Mouse (Mus musculus): Measurements from ENCODE around the gene Flcn. TPM values are rescaled to one million over a fixed set of nuclear protein-coding genes. Genes with fewer than 3 reads are reported as not detected.

Gene Flcn
- polyA plus RNA-seq, 1 experiment from 2014 or later = 26.5 TPM

GRCm38 (mm10) chr11:59760796-59761195, 49.0 kb downstream of the Flcn start:
- Histone ChIP-seq H3K9ac (no peak overlapping the region), H3K36me3 (peaks cover 90% of the 10 kb centered on the region), H3K4me3 (no peak overlapping the region), H3K4me2 (no peak overlapping the region), H3K4me1 (replicated peaks) (peaks cover 26% of the 10 kb centered on the region), H3K27me3 (replicated peaks) (no peaks in the 10 kb centered on the region), H3K9me3 (replicated peaks) (no peaks in the 10 kb centered on the region), H3K27ac (ENCODE audit: poor library complexity, severe bottlenecking) (no peak overlapping the region)
- whole genome bisulfite sequencing = 90% methylated on average over 6 of the region's 6 CpGs
- ATAC-seq (ENCODE audit: insufficient number of reproducible peaks, low FRiP score) = no peak

- Histone ChIP-seq H3K4me3 (no peak overlapping the region), H3K9me3 (replicated peaks) (no peaks in the 10 kb centered on the region), H3K4me1 (replicated peaks) (peaks cover 26% of the 10 kb centered on the region), H3K9ac (0 out of 2 replicates have a peak overlapping the region, but pooled peaks have one; percentile 4), H3K27me3 (replicated peaks) (no peaks in the 10 kb centered on the region), H3K36me3 (peaks cover 91% of the 10 kb centered on the region), H3K4me2 (0 out of 2 replicates have a peak overlapping the region, but pooled peaks have one; percentile 17), H3K27ac (ENCODE audit: poor library complexity, severe bottlenecking) (peak overlapping the region; percentile 72)
- peak; percentile 10; the same call in 1 of the 2 replicates for ATAC-seq (ENCODE audit: insufficient number of reproducible peaks, low FRiP score)
- WGBS = 88% methylated on average over 2 of the region's 2 CpGs
These were observed 50.2 kb downstream of the Flcn start for GRCm38 (mm10) chr11:59759626-59760025.

GRCm38 (mm10) chr11:59759178-59759577, 50.6 kb downstream of the Flcn start:
- peak; percentile 45; the same call in 1 of the 2 replicates for ATAC-seq (ENCODE audit: insufficient number of reproducible peaks, low FRiP score)
- no peaks in the 10 kb centered on the region for H3K27me3 ChIP-seq (replicated peaks)
- H3K36me3 ChIP-seq = peaks cover 90% of the 10 kb centered on the region
- no peaks in the 10 kb centered on the region for H3K9me3 ChIP-seq (replicated peaks)
- WGBS = 38% methylated on average over 4 of the region's 4 CpGs
- H3K27ac ChIP-seq (ENCODE audit: poor library complexity, severe bottlenecking) = peak overlapping the region; percentile 72
- H3K4me1 ChIP-seq (replicated peaks) = peaks cover 26% of the 10 kb centered on the region
- no peak overlapping the region for H3K4me3 ChIP-seq
- peak overlapping the region; percentile 29; the same call in 1 of the 2 replicates for H3K9ac ChIP-seq
- H3K4me2 ChIP-seq = 0 out of 2 replicates have a peak overlapping the region, but pooled peaks have one; percentile 17

DNA sequence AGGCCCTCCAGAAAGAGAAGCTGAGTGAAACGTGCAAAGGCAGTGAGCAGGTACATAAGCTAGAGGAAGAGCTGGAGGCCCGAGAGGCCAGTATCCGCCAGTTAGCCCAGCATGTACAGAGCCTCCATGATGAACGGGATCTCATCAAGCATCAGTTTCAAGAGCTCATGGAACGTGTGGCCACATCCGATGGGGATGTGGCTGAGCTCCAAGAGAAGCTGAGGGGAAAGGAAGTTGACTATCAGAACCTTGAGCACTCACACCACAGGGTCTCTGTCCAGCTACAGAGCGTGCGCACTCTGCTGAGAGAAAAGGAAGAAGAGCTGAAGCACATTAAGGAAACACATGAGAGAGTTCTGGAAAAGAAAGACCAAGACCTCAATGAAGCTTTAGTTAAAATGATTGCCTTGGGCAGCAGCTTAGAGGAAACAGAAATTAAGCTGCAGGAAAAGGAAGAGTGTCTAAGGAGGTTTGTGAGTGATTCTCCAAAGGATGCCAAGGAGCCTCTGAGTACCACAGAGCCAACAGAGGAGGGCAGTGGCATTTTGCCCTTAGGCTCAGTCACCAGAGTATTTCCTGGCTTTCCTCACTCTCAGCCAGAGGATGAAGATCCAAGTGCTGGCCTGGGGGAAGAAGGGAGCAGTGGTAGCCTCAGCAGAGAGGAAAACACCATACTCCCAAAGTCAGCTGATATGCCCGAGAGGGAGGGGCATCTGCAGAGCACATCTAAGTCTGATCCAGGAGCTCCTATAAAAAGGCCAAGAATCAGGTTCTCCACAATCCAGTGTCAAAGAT, 51.4 kb downstream of the Flcn start:
- H3K36me3 ChIP-seq = peaks cover 89% of the 10 kb centered on the region
- ATAC-seq (ENCODE audit: insufficient number of reproducible peaks, low FRiP score) = 0 out of 2 replicates have a peak, but pooled peaks have one; percentile 4
- H3K9ac ChIP-seq = 0 out of 2 replicates have a peak overlapping the region, but pooled peaks have one; percentile 25
- H3K27me3 ChIP-seq (replicated peaks) = no peaks in the 10 kb centered on the region
- WGBS = 73% methylated on average over 9 of the region's 9 CpGs
- H3K4me3 ChIP-seq = no peak overlapping the region
- no peak overlapping the region for H3K4me2 ChIP-seq
- H3K9me3 ChIP-seq (replicated peaks) = no peaks in the 10 kb centered on the region
- H3K27ac ChIP-seq (ENCODE audit: poor library complexity, severe bottlenecking) = peak overlapping the region; percentile 72
- peaks cover 26% of the 10 kb centered on the region for H3K4me1 ChIP-seq (replicated peaks)

DNA sequence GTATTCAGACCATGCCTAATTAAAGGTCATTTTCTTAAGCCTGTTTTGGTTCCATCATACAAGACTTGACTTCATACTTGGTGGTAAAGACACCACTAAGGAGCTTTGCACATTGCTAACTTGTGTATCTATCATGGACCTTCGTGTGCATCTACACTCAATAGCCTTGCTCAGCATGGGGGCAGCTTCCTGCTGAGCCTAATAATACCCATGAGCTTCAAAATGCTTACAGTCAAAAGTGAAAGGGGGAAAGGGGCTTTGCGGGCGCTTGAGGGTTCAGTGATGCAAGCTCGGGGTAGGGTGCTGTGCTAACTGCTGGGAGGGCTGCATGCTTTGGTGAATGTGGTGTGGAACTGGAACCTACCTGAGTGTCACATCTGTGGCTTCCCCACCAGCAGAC, 53.5 kb downstream of the Flcn start:
- WGBS = 91% methylated on average over 4 of the region's 4 CpGs
- ATAC-seq (ENCODE audit: insufficient number of reproducible peaks, low FRiP score) = no peak
- peaks cover 94% of the 10 kb centered on the region for H3K36me3 ChIP-seq
- H3K27ac ChIP-seq (ENCODE audit: poor library complexity, severe bottlenecking) = no peak overlapping the region
- no peak overlapping the region for H3K4me2 ChIP-seq
- no peaks in the 10 kb centered on the region for H3K9me3 ChIP-seq (replicated peaks)
- H3K9ac ChIP-seq = no peak overlapping the region
- no peaks in the 10 kb centered on the region for H3K27me3 ChIP-seq (replicated peaks)
- H3K4me1 ChIP-seq (replicated peaks) = peaks cover 26% of the 10 kb centered on the region
- no peak overlapping the region for H3K4me3 ChIP-seq

GRCm38 (mm10) chr11:59754504-59754903, 55.3 kb downstream of the Flcn start:
- H3K4me1 ChIP-seq (replicated peaks) = peaks cover 19% of the 10 kb centered on the region
- peaks cover 94% of the 10 kb centered on the region for H3K36me3 ChIP-seq
- no peak overlapping the region for H3K27ac ChIP-seq (ENCODE audit: poor library complexity, severe bottlenecking)
- no peaks in the 10 kb centered on the region for H3K27me3 ChIP-seq (replicated peaks)
- no peak overlapping the region for H3K4me2 ChIP-seq
- H3K4me3 ChIP-seq = no peak overlapping the region
- ATAC-seq (ENCODE audit: insufficient number of reproducible peaks, low FRiP score) = no peak
- H3K9ac ChIP-seq = no peak overlapping the region
- H3K9me3 ChIP-seq (replicated peaks) = no peaks in the 10 kb centered on the region
- WGBS = 83% methylated on average over 6 of the region's 6 CpGs

DNA sequence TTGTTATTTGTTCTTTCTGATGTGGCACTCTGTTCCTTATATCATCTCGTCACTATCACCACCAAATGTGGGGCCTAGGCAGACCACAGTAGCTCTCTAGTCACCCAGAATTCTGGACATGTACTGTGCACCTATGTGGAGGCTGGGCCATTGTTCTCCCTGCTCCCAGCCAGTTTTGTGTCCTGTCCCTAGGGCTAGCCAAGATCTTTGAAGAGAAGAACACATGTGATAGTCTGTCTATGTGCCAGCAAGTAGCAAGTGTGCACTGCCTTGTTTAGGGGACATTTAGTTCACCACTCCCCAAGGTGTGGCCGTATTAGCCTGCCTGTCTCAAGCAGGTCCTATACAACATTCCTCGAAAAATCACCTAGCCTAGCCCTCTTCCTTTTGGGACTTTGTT, 60.8 kb downstream of the Flcn start:
- WGBS = 92% methylated on average over 3 of the region's 3 CpGs
- Histone ChIP-seq H3K27ac (ENCODE audit: poor library complexity, severe bottlenecking) (no peak overlapping the region), H3K4me1 (replicated peaks) (no peaks in the 10 kb centered on the region), H3K9me3 (replicated peaks) (no peaks in the 10 kb centered on the region), H3K4me3 (no peak overlapping the region), H3K9ac (no peak overlapping the region), H3K36me3 (peaks cover 77% of the 10 kb centered on the region), H3K4me2 (no peak overlapping the region), H3K27me3 (replicated peaks) (no peaks in the 10 kb centered on the region)
- ATAC-seq (ENCODE audit: insufficient number of reproducible peaks, low FRiP score) = no peak

DNA sequence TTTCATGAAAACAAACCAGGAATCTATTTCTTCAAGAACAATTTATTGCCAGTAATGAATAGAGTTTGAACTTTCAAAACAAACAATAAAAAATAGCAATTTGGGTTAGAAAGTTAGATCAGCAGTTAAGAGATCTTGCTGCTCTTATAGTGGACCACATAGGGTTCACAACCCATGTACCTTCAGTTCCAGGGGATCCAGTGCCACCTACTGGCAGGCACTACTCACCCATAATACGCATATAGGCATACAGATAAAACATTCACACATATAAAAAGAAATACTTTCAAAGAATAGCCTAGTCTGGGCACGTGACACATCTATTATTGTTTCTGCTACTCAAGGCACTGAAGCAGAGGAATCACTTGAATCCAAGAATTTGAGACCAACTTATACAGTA, 63.2 kb downstream of the Flcn start:
- H3K36me3 ChIP-seq = peaks cover 79% of the 10 kb centered on the region
- H3K27me3 ChIP-seq (replicated peaks) = no peaks in the 10 kb centered on the region
- H3K9me3 ChIP-seq (replicated peaks) = no peaks in the 10 kb centered on the region
- H3K4me1 ChIP-seq (replicated peaks) = no peaks in the 10 kb centered on the region
- H3K4me2 ChIP-seq = no peak overlapping the region
- H3K9ac ChIP-seq = no peak overlapping the region
- no peak for ATAC-seq (ENCODE audit: insufficient number of reproducible peaks, low FRiP score)
- no peak overlapping the region for H3K4me3 ChIP-seq
- WGBS = 84% methylated on average over 2 of the region's 2 CpGs
- no peak overlapping the region for H3K27ac ChIP-seq (ENCODE audit: poor library complexity, severe bottlenecking)

DNA sequence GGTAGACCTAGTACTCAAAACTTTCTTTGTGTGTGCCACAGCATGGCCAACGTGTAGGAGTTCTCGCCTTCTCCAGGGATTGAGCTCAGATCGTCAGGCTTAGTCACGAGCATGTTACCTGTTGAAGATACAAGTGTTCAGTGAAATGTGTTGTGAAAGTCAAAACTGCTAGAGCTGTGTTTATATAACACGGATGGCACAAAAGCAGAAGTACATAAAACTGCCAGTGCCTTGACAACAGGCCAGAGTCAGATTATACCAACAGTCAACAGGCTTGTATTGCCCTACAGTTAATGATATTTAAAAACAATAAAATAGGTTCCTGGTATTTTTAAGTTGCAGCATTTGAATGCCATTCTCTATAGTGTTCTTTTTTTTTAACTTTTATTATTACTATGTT, 64.0 kb downstream of the Flcn start:
- H3K4me1 ChIP-seq (replicated peaks) = no peaks in the 10 kb centered on the region
- 86% methylated on average over 5 of the region's 5 CpGs for whole genome bisulfite sequencing
- H3K4me3 ChIP-seq = no peak overlapping the region
- H3K4me2 ChIP-seq = no peak overlapping the region
- H3K27me3 ChIP-seq (replicated peaks) = no peaks in the 10 kb centered on the region
- H3K9ac ChIP-seq = no peak overlapping the region
- H3K9me3 ChIP-seq (replicated peaks) = no peaks in the 10 kb centered on the region
- no peak for ATAC-seq (ENCODE audit: insufficient number of reproducible peaks, low FRiP score)
- peaks cover 79% of the 10 kb centered on the region for H3K36me3 ChIP-seq
- no peak overlapping the region for H3K27ac ChIP-seq (ENCODE audit: poor library complexity, severe bottlenecking)

GRCm38 (mm10) chr11:59744374-59744773, 65.4 kb downstream of the Flcn start:
- Histone ChIP-seq H3K9me3 (replicated peaks) (no peaks in the 10 kb centered on the region), H3K4me1 (replicated peaks) (no peaks in the 10 kb centered on the region), H3K36me3 (peaks cover 78% of the 10 kb centered on the region), H3K4me2 (no peak overlapping the region), H3K4me3 (no peak overlapping the region), H3K27me3 (replicated peaks) (no peaks in the 10 kb centered on the region), H3K27ac (ENCODE audit: poor library complexity, severe bottlenecking) (no peak overlapping the region), H3K9ac (no peak overlapping the region)
- WGBS = 92% methylated on average over 4 of the region's 4 CpGs
- ATAC-seq (ENCODE audit: insufficient number of reproducible peaks, low FRiP score) = no peak

GRCm38 (mm10) chr11:59743712-59744111, 66.1 kb downstream of the Flcn start:
- H3K36me3 ChIP-seq = peaks cover 78% of the 10 kb centered on the region

More at GRCm38 (mm10) chr11:59743712-59744111, 66.1 kb downstream of the Flcn start:
- no peak overlapping the region for H3K4me2 ChIP-seq
- H3K27ac ChIP-seq (ENCODE audit: poor library complexity, severe bottlenecking) = no peak overlapping the region
- no peaks in the 10 kb centered on the region for H3K27me3 ChIP-seq (replicated peaks)
- WGBS = 92% methylated on average over 1 of the region's 1 CpGs
- no peak overlapping the region for H3K4me3 ChIP-seq
- no peak for ATAC-seq (ENCODE audit: insufficient number of reproducible peaks, low FRiP score)
- no peaks in the 10 kb centered on the region for H3K4me1 ChIP-seq (replicated peaks)
- H3K9me3 ChIP-seq (replicated peaks) = no peaks in the 10 kb centered on the region
- H3K9ac ChIP-seq = no peak overlapping the region
